Mouse (Mus musculus) layer of hippocampus, postnatal 25 days (tissue): ENCODE results near the gene Mrtfb. TPM values are rescaled to one million over a fixed set of nuclear protein-coding genes. Genes with fewer than 3 reads are reported as not detected.
"Not testable (repeated sequence)": the region's sequence is repeated elsewhere in the genome, so short reads cannot be mapped to it uniquely, and the experiment has no call there.

Source experiments
- DNase-seq, 2 experiments: peaks; one replicate each; pipeline ENCODE4 v3.0.0; 2022; ENCODE audit warnings: mixed read lengths in 2 of 2, low spot score in 1 of 2; ENCODE audit errors: extremely low spot score in 1 of 2
- total RNA-seq, 2 experiments: library from RNA; stranded (reverse); gene quantifications; 2 replicates each; pipeline ENCODE4 v1.2.3; 2021

Mrtfb gene
- total RNA-seq, 2 experiments from 2014 or later: 149 to 161 TPM

- DNase-seq: no peak
These were observed 83.2 kb downstream of the Mrtfb start for GRCm38 (mm10) chr16:13339433-13339832.

- DNase-seq: not testable (repeated sequence)
These were observed 89.5 kb downstream of the Mrtfb start for GRCm38 (mm10) chr16:13345822-13346221.

- DNase-seq: no peak
These were observed 94.4 kb downstream of the Mrtfb start for GRCm38 (mm10) chr16:13350729-13351128.

GRCm38 (mm10) chr16:13351268-13351667, 95.0 kb downstream of the Mrtfb start:
- no peak for DNase-seq

GRCm38 (mm10) chr16:13353927-13354326, 97.6 kb downstream of the Mrtfb start:
- peak in 1 of 2 experiments; percentile 4 for DNase-seq

- peak in 1 of 2 experiments; percentile 6 for DNase-seq
These were observed 98.2 kb downstream of the Mrtfb start for GRCm38 (mm10) chr16:13354431-13354830.

GRCm38 (mm10) chr16:13357806-13358679, 101.8 kb downstream of the Mrtfb start:
- peak; percentile 64 to 69 for DNase-seq

- no peak for DNase-seq
These were observed 102.5 kb downstream of the Mrtfb start for GRCm38 (mm10) chr16:13358741-13359140.

- DNase-seq: peak in 1 of 2 experiments; percentile 39
These were observed 103.2 kb downstream of the Mrtfb start for GRCm38 (mm10) chr16:13359405-13359858.

GRCm38 (mm10) chr16:13360208-13360607, 103.9 kb downstream of the Mrtfb start:
- DNase-seq: no peak

- no peak for DNase-seq
These were observed 104.6 kb downstream of the Mrtfb start for GRCm38 (mm10) chr16:13360835-13361234.

- no peak for DNase-seq
These were observed 106.9 kb downstream of the Mrtfb start for GRCm38 (mm10) chr16:13363141-13363540.

GRCm38 (mm10) chr16:13364145-13364544, 107.9 kb downstream of the Mrtfb start:
- DNase-seq: no peak

- no peak for DNase-seq
These were observed 110.0 kb downstream of the Mrtfb start for GRCm38 (mm10) chr16:13366256-13366655.

GRCm38 (mm10) chr16:13366802-13367465, 110.7 kb downstream of the Mrtfb start:
- DNase-seq: no peak

GRCm38 (mm10) chr16:13367466-13367856, 111.2 kb downstream of the Mrtfb start:
- DNase-seq: no peak

- DNase-seq: peak in 1 of 2 experiments; percentile 0
These were observed 112.4 kb downstream of the Mrtfb start for GRCm38 (mm10) chr16:13368645-13369044.

- peak in 1 of 2 experiments; percentile 76 for DNase-seq
These were observed 115.5 kb downstream of the Mrtfb start for GRCm38 (mm10) chr16:13371740-13372287.

- no peak for DNase-seq
These were observed 116.7 kb downstream of the Mrtfb start for GRCm38 (mm10) chr16:13372899-13373533.

- DNase-seq: no peak
These were observed 120.7 kb downstream of the Mrtfb start for GRCm38 (mm10) chr16:13376947-13377486.
